Mouse (Mus musculus): ENCODE data around the gene 6330409D20Rik. TPM values are rescaled to one million over a fixed set of nuclear protein-coding genes. Genes with fewer than 3 reads are reported as not detected.

Gene 6330409D20Rik
- polyA plus RNA-seq, 1 experiment from 2014 or later: 0.46 TPM

GRCm38 (mm10) chr2:32750887-32751664 lies 10.3 kb upstream of the 6330409D20Rik start:
- H3K36me3 ChIP-seq (ENCODE audit: control insufficient read depth, insufficient read depth, low read length): peaks cover 6% of the 10 kb centered on the region
- peak overlapping the region; percentile 63 for H3K4me2 ChIP-seq
- peak; percentile 78 for ATAC-seq (replicated peaks; ENCODE audit: insufficient number of reproducible peaks, low FRiP score, low TSS enrichment)
- H3K27me3 ChIP-seq (ENCODE audit: control insufficient read depth, insufficient read depth, low read length): no peaks in the 10 kb centered on the region
- H3K9ac ChIP-seq (ENCODE audit: low read depth, low read length): peak overlapping the region; percentile 63
- peaks cover 5% of the 10 kb centered on the region for H3K4me1 ChIP-seq (ENCODE audit: control insufficient read depth, insufficient read depth, low read length)
- H3K4me3 ChIP-seq (ENCODE audit: low read depth, low read length): peak overlapping the region; percentile 42
- WGBS (ENCODE audit: insufficient replicate concordance): 17% methylated on average over 31 of the region's 31 CpGs
- H3K9me3 ChIP-seq (replicated peaks; ENCODE audit: control insufficient read depth, low read length): no peaks in the 10 kb centered on the region
- H3K27ac ChIP-seq (ENCODE audit: low read depth, low read length): 0 out of 2 replicates have a peak overlapping the region, but pooled peaks have one; percentile 15

- H3K27ac ChIP-seq (ENCODE audit: low read depth, low read length): no peak overlapping the region
- H3K4me2 ChIP-seq: no peak overlapping the region
- H3K27me3 ChIP-seq (ENCODE audit: control insufficient read depth, insufficient read depth, low read length): no peaks in the 10 kb centered on the region
- H3K9ac ChIP-seq (ENCODE audit: low read depth, low read length): no peak overlapping the region
- H3K9me3 ChIP-seq (replicated peaks; ENCODE audit: control insufficient read depth, low read length): no peaks in the 10 kb centered on the region
- no peak overlapping the region for H3K4me3 ChIP-seq (ENCODE audit: low read depth, low read length)
- no peak for ATAC-seq (replicated peaks; ENCODE audit: insufficient number of reproducible peaks, low FRiP score, low TSS enrichment)
- 65% methylated on average over 7 of the region's 7 CpGs for WGBS (ENCODE audit: insufficient replicate concordance)
- peaks cover 8% of the 10 kb centered on the region for H3K36me3 ChIP-seq (ENCODE audit: control insufficient read depth, insufficient read depth, low read length)
- H3K4me1 ChIP-seq (ENCODE audit: control insufficient read depth, insufficient read depth, low read length): peaks cover 5% of the 10 kb centered on the region
These were observed 9.4 kb upstream of the 6330409D20Rik start for GRCm38 (mm10) chr2:32750199-32750598.

GRCm38 (mm10) chr2:32749082-32749481 lies 8.3 kb upstream of the 6330409D20Rik start:
- no peak overlapping the region for H3K9ac ChIP-seq (ENCODE audit: low read depth, low read length)
- H3K9me3 ChIP-seq (replicated peaks; ENCODE audit: control insufficient read depth, low read length): no peaks in the 10 kb centered on the region
- H3K36me3 ChIP-seq (ENCODE audit: control insufficient read depth, insufficient read depth, low read length): peaks cover 8% of the 10 kb centered on the region
- no peak for ATAC-seq (replicated peaks; ENCODE audit: insufficient number of reproducible peaks, low FRiP score, low TSS enrichment)
- no peak overlapping the region for H3K4me3 ChIP-seq (ENCODE audit: low read depth, low read length)
- H3K4me1 ChIP-seq (ENCODE audit: control insufficient read depth, insufficient read depth, low read length): peaks cover 5% of the 10 kb centered on the region
- WGBS (ENCODE audit: insufficient replicate concordance): 81% methylated on average over 16 of the region's 16 CpGs
- no peak overlapping the region for H3K27ac ChIP-seq (ENCODE audit: low read depth, low read length)
- 0 out of 2 replicates have a peak, but pooled peaks cover 4% of the 10 kb centered on the region for H3K27me3 ChIP-seq (ENCODE audit: control insufficient read depth, insufficient read depth, low read length)
- H3K4me2 ChIP-seq: no peak overlapping the region

GRCm38 (mm10) chr2:32744272-32744982 lies 3.6 kb upstream of the 6330409D20Rik start:
- Histone ChIP-seq H3K9me3 (replicated peaks; ENCODE audit: control insufficient read depth, low read length) (no peaks in the 10 kb centered on the region), H3K27ac (ENCODE audit: low read depth, low read length) (no peak overlapping the region), H3K36me3 (ENCODE audit: control insufficient read depth, insufficient read depth, low read length) (peaks cover 4% of the 10 kb centered on the region), H3K27me3 (ENCODE audit: control insufficient read depth, insufficient read depth, low read length) (peaks cover 31% of the 10 kb centered on the region), H3K4me1 (ENCODE audit: control insufficient read depth, insufficient read depth, low read length) (peaks cover 13% of the 10 kb centered on the region), H3K9ac (ENCODE audit: low read depth, low read length) (no peak overlapping the region), H3K4me2 (no peak overlapping the region), H3K4me3 (ENCODE audit: low read depth, low read length) (no peak overlapping the region)
- WGBS (ENCODE audit: insufficient replicate concordance): 66% methylated on average over 15 of the region's 15 CpGs
- ATAC-seq (replicated peaks; ENCODE audit: insufficient number of reproducible peaks, low FRiP score, low TSS enrichment): no peak

- Histone ChIP-seq H3K4me2 (peak overlapping the region; percentile 78), H3K9ac (ENCODE audit: low read depth, low read length) (no peak overlapping the region), H3K27ac (ENCODE audit: low read depth, low read length) (no peak overlapping the region), H3K9me3 (replicated peaks; ENCODE audit: control insufficient read depth, low read length) (no peaks in the 10 kb centered on the region), H3K36me3 (ENCODE audit: control insufficient read depth, insufficient read depth, low read length) (peaks cover 4% of the 10 kb centered on the region), H3K27me3 (ENCODE audit: control insufficient read depth, insufficient read depth, low read length) (peaks cover 31% of the 10 kb centered on the region), H3K4me1 (ENCODE audit: control insufficient read depth, insufficient read depth, low read length) (peaks cover 16% of the 10 kb centered on the region), H3K4me3 (ENCODE audit: low read depth, low read length) (peak overlapping the region; percentile 52)
- 14% methylated on average over 18 of the region's 18 CpGs for WGBS (ENCODE audit: insufficient replicate concordance)
- no peak for ATAC-seq (replicated peaks; ENCODE audit: insufficient number of reproducible peaks, low FRiP score, low TSS enrichment)
These were observed 1.3 kb upstream of the 6330409D20Rik start for GRCm38 (mm10) chr2:32742173-32742531.

- Histone ChIP-seq H3K36me3 (ENCODE audit: control insufficient read depth, insufficient read depth, low read length) (peaks cover 4% of the 10 kb centered on the region), H3K9me3 (replicated peaks; ENCODE audit: control insufficient read depth, low read length) (no peaks in the 10 kb centered on the region), H3K4me1 (ENCODE audit: control insufficient read depth, insufficient read depth, low read length) (peaks cover 16% of the 10 kb centered on the region), H3K4me3 (ENCODE audit: low read depth, low read length) (peak overlapping the region; percentile 52), H3K9ac (ENCODE audit: low read depth, low read length) (peak overlapping the region; percentile 58; the same call in 1 of the 2 replicates), H3K4me2 (peak overlapping the region; percentile 78), H3K27ac (ENCODE audit: low read depth, low read length) (no peak overlapping the region), H3K27me3 (ENCODE audit: control insufficient read depth, insufficient read depth, low read length) (peaks cover 31% of the 10 kb centered on the region)
- peak; percentile 36; the same call in 1 of the 2 replicates for ATAC-seq (replicated peaks; ENCODE audit: insufficient number of reproducible peaks, low FRiP score, low TSS enrichment)
- WGBS (ENCODE audit: insufficient replicate concordance): 7% methylated on average over 44 of the region's 58 CpGs
These were observed 707 bp upstream of the 6330409D20Rik start for GRCm38 (mm10) chr2:32741273-32742172.

GRCm38 (mm10) chr2:32739311-32739710 lies 1.5 kb downstream of the 6330409D20Rik start:
- WGBS (ENCODE audit: insufficient replicate concordance): 69% methylated on average over 4 of the region's 4 CpGs
- ATAC-seq (replicated peaks; ENCODE audit: insufficient number of reproducible peaks, low FRiP score, low TSS enrichment): no peak
- Histone ChIP-seq H3K36me3 (ENCODE audit: control insufficient read depth, insufficient read depth, low read length) (no peaks in the 10 kb centered on the region), H3K9ac (ENCODE audit: low read depth, low read length) (no peak overlapping the region), H3K4me1 (ENCODE audit: control insufficient read depth, insufficient read depth, low read length) (peaks cover 24% of the 10 kb centered on the region), H3K4me3 (ENCODE audit: low read depth, low read length) (no peak overlapping the region), H3K27me3 (ENCODE audit: control insufficient read depth, insufficient read depth, low read length) (peaks cover 27% of the 10 kb centered on the region), H3K4me2 (no peak overlapping the region), H3K9me3 (replicated peaks; ENCODE audit: control insufficient read depth, low read length) (no peaks in the 10 kb centered on the region), H3K27ac (ENCODE audit: low read depth, low read length) (no peak overlapping the region)

GRCm38 (mm10) chr2:32737008-32737407 lies 3.8 kb downstream of the 6330409D20Rik start:
- Histone ChIP-seq H3K27ac (ENCODE audit: low read depth, low read length) (no peak overlapping the region), H3K4me3 (ENCODE audit: low read depth, low read length) (no peak overlapping the region), H3K9ac (ENCODE audit: low read depth, low read length) (no peak overlapping the region), H3K27me3 (ENCODE audit: control insufficient read depth, insufficient read depth, low read length) (peaks cover 13% of the 10 kb centered on the region), H3K9me3 (replicated peaks; ENCODE audit: control insufficient read depth, low read length) (no peaks in the 10 kb centered on the region), H3K36me3 (ENCODE audit: control insufficient read depth, insufficient read depth, low read length) (no peaks in the 10 kb centered on the region), H3K4me1 (ENCODE audit: control insufficient read depth, insufficient read depth, low read length) (peaks cover 28% of the 10 kb centered on the region), H3K4me2 (no peak overlapping the region)
- ATAC-seq (replicated peaks; ENCODE audit: insufficient number of reproducible peaks, low FRiP score, low TSS enrichment): no peak
- 47% methylated on average over 6 of the region's 6 CpGs for WGBS (ENCODE audit: insufficient replicate concordance)

All from heart, embryonic 11.5 days (tissue).